Mouse (Mus musculus) C2C12 (cell line): ENCODE data around the gene Bnip2.

Experiments
- CTCF ChIP-seq: IDR thresholded peaks from one replicate; pipeline ENCODE4 v1.5.1; 2011; ENCODE audit not compliant: control insufficient read depth, insufficient read depth, insufficient read length
- FOSL1 ChIP-seq: IDR thresholded peaks from one replicate; pipeline ENCODE4 v1.8.0; 2011; ENCODE audit warnings: mild to moderate bottlenecking, low read length; ENCODE audit not compliant: poor library complexity, insufficient read depth, severe bottlenecking
- MAX ChIP-seq: IDR thresholded peaks from one replicate; pipeline ENCODE4 v1.6.1; 2011; ENCODE audit warnings: mild to moderate bottlenecking, control low read depth
- MYOD1 ChIP-seq: IDR thresholded peaks from one replicate; pipeline ENCODE4 v1.6.1; 2011; ENCODE audit warnings: low read depth; ENCODE audit not compliant: control insufficient read depth, insufficient read length
- USF1 ChIP-seq: IDR thresholded peaks from one replicate; pipeline ENCODE4 v1.6.1; 2011; ENCODE audit warnings: low read depth, mild to moderate bottlenecking, control low read depth, moderate library complexity

DNA sequence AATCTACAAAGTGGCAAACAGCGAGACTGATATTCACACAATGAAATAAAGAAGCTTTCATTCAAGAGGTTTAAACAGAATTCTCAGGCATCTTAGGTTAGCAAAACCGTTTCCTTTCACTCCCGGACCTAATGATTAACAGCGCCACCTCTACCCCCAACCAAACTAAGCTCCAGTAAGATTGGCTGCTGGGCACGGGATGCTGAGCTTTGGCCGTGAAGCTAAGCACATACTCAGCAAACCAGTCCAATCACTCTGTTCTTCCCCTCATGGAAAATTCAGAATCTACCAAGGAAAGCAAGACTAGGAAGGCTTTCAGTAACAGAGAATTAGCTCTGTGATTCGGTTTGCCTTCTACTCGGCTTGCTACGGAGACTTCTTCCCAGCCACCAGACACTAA is 43.8 kb downstream of the Bnip2 start:
- TF ChIP-seq MYOD1 = no peak
- TF ChIP-seq CTCF = no peak
- TF ChIP-seq USF1 = no peak
- TF ChIP-seq MAX = no peak
- no peak for TF ChIP-seq FOSL1
